Mouse (Mus musculus) E14TG2a.4 (cell line): ENCODE data around the gene Elk4.

Experiments
- H3K27me3 ChIP-seq: 2 replicates; pipeline ENCODE4 v1.6.1; 2014; ENCODE audit warnings: low read length, control low read depth; ENCODE audit not compliant: insufficient read depth
- H3K36me3 ChIP-seq: 2 replicates; pipeline ENCODE4 v1.6.1; 2014; ENCODE audit warnings: low read length, control low read depth; ENCODE audit not compliant: insufficient read depth
- H3K4me1 ChIP-seq: replicated peaks from 2 replicates; pipeline ENCODE4 v1.6.1; 2014; ENCODE audit warnings: low read depth, low read length, control low read depth
- H3K4me3 ChIP-seq: replicated peaks from 2 replicates; pipeline ENCODE4 v1.5.1; 2014; ENCODE audit warnings: mild to moderate bottlenecking, low read length
- H3K9me3 ChIP-seq: 2 replicates; pipeline ENCODE4 v1.6.1; 2014; ENCODE audit warnings: low read length, control low read depth
- CTCF ChIP-seq: conservative IDR thresholded peaks from 2 replicates; pipeline ENCODE4 v1.5.1; 2014; ENCODE audit warnings: low read length
- NANOG ChIP-seq: IDR thresholded peaks from 2 replicates; pipeline ENCODE4 v1.6.1; 2014; ENCODE audit warnings: borderline replicate concordance, low read length, mixed read lengths

Gene Elk4

GRCm38 (mm10) chr1:132078413-132078812 is 71.0 kb downstream of the Elk4 start:
- Histone ChIP-seq H3K9me3 (peaks cover 18% of the 10 kb centered on the region), H3K4me1 (peaks cover 10% of the 10 kb centered on the region), H3K36me3 (no peaks in the 10 kb centered on the region), H3K4me3 (no peak overlapping the region), H3K27me3 (no peaks in the 10 kb centered on the region)
- TF ChIP-seq NANOG (no peak), CTCF (no peak)
